Mouse (Mus musculus): Measurements from ENCODE around the gene Ear6.

DNA sequence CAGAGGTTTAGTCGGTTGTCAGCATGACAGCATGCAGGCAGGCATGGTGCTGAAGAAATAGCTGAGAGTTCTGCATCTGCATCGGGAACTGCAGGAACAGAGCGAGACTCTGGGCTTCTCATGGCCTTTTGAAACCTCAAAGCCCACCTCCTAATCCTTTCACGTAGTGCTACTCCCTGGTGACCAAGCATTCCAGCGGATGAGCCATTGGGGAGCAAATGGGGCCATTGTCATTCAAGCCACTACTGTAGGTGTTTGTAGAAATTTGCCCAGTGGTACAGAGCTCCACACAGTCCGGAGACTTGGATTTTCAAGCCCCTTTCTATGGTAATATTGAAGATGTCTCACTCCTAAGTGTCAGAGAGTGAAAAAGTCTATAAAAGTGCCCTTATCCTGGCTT is 32.6 kb downstream of the Ear6 start:
- no peak for TF ChIP-seq CTCF (conservative IDR thresholded peaks at IDR 0.05; ENCODE audit: insufficient read depth, insufficient read length, low read depth, low read length)
- TF ChIP-seq POLR2A (IDR thresholded peaks at IDR 0.05; ENCODE audit: low read depth, low read length), result no peak
